Mouse (Mus musculus) urinary bladder, adult 18-20 months (tissue): ENCODE results near the gene Zfp326.

Source experiments
- DNase-seq, 2 experiments: peaks; one replicate each; pipeline ENCODE4 v3.0.0; 2022; ENCODE audit warnings: low spot score in 2 of 2, mixed read lengths in 2 of 2

Gene Zfp326

DNA sequence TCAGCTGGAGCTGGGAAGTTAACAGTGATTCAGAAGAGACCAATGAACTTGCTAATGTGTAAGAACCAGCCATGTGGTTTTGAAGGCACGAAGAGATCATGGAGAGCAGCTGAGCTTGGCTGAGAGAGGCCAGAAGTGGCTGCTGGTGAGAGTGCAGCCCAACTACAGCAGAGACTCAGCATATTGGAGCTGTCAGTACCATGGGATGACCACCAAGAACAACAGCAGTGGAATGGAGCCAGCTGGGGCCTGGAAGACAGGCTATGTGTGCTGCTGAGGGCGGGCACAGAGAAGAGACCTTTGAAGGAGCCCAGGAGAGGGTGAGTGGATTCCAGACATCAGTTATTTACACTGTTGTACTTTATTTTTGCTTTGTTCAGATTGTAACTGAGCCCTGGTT, 65.6 kb downstream of the Zfp326 start:
- DNase-seq = no peak
